Mouse (Mus musculus) lung, adult 18-20 months (tissue): ENCODE results near the gene Palld.

ENCODE experiments used
- DNase-seq, 2 experiments: peaks; one replicate each; pipeline ENCODE4 v3.0.0; 2022; ENCODE audit warnings: mixed read lengths in 2 of 2

Palld gene

DNA sequence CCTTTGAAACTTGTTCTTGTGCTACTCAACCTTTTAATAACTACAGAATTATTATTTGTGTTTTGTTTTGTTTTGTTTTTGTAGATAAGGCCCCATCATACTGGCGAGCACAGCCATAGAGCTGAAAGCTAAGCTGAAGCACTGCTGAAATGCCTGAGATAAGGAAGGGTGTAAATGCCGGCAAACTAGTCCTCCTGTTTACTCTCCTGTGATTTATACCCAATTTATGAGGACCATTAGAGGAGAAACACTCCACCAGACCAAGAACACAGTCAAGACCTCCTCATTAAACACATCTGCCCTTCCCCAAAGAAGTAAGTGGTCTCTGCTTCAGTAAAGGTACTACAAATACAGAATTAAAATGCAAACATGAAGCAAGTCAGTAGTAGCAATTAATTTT, 219.6 kb downstream of the Palld start:
- DNase-seq = no peak

DNA sequence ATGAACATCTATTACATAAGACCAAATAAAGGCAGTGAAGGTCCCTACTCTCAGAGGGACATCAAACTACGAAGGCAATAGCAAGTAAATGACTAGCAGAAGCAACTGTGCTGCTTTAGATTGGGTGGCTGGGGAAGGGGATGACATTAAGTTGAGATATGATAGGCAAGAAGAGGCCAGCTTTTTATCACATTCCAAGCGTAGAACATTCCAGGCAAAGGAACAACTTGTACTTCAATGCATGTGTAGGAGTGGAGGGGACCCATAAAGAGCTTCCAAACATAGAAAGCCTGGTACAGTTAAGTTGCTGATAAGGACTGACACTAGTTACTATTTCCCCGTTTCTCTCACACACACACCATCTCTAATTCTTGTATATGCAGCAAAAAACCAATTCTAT, 221.3 kb downstream of the Palld start:
- DNase-seq = no peak

DNA sequence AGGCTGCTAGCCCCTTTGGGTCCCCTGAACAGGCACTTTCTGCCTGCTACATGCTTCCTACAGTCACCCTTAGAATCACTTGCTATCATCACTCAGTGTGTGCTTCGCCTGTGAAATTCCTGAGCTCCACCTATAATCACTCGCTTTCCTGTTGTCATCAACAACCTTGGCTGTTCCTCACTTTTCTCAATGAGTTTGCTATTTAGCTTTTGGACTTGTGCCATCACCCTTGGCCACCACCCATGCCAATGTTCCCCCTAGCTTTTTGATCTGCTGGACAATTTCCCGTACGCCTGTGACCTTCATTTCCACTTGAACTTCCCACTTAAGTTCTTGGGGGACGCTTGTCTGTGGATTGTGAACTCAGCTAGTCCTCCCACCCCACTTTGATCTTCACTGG, 225.3 kb downstream of the Palld start:
- DNase-seq = no peak

DNA sequence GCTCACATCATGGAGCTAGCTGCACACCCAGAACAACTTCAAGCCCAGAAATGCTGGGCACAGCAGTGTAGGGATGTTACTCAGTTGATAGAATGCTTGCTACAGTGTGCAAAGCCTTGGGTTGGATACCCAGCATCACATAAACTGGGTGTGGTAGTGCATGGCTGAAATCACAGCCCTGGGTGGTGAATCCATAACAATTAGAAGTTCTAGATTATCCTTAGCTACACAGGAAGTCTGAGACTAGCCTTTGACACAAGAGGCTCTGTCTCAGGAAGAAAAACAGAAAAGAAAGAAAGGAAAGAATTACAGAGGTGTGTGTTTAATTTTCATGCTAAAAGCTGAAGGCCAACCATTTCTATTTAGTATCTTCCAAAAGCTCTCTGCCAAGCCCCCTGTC, 231.3 kb downstream of the Palld start:
- DNase-seq = no peak

DNA sequence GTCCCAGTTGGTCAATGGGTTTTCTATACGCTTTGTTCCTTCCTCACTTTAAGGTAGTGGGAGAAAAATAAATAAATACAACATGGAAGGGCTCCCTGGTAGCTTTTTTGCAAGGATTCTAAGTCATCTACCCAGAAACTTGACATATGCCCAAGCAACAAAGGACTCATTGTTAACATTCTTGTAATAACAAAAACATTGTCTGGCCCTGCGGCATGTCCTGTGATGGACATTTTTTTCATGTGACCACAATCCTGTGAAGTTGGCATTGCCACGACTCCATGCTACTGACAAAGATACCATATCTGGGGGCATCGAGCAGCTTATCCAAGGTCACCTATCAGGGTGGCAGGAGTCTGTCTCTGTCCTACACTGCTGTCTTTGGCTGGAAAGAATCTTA, 232.1 kb downstream of the Palld start:
- DNase-seq = no peak

DNA sequence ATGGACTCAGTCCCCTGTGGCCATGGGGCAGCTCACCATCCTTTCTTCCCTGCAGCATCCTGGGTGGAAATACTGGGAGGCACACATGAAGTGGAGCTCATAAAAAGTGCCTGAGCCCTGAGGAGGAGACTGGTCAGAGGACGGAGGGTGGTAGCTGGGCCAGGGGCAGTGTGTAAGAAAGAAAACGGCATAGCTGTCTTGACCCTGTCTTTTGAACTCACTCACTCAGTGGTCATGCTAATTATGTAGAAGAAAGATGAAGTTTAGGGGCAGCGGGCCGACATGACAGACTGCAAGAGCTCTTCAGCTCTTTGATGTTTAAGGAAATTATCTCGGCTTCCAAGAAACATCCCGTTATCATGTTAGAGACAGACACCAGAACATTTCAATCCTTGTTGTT, 235.6 kb downstream of the Palld start:
- DNase-seq = no peak

DNA sequence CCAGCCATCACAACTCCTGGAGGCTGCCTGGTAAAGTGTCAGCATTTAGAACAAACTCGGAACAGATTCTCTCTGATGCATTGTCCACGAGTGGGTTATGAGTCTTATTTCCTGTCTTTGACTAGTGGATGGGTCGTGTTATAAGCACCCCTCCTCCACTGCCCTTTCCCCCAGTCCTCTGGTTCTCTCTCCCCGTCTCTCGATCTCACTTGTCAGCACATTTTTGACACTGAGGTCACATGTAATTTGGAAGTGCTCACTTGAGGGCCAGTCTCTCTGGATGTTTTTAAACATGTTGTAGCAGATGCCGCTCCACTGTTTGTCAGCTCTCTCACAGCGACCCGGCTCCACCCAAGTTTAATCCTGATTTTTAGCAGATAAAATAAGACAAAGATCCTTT, 237.5 kb downstream of the Palld start:
- DNase-seq = peak; percentile 27 to 58

DNA sequence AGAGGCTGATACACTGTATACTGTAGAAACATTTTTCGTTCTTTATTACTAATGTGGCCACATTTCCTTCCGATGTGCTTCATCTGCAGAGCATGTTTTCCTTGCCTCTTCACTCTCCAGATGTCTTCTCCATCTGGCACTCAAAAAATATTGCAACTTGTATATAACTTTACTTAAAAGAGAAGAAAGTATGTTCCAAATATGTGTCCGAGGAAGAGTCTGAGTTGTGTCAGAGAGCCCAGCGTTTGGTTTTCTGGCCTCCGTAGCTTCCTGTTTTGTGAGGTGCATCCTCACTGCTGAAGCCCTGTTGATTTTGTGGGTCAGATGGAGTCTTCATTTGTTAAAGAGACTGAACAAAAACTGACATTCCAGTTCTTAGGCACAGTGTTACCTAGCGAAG, 238.3 kb downstream of the Palld start:
- no peak for DNase-seq

DNA sequence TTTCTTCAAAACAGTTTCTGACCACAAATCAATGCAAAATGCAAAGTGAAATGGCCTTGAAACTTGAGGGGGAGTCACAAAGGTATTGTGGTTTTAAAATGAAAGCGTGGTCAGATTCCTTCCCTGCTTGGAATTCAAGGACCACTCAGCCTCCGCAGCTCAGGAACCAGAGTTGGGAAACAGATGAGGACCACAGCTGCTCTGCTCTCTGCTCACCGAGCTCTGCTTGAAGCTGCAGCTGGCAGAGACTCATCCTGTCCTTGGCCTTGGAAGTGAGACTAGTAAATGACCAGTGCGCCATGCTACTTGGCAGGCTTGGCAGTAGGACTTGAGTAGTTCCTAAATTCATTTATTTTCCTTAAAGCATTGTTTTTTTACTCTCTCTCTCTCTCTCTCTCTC, 239.7 kb downstream of the Palld start:
- no peak for DNase-seq

DNA sequence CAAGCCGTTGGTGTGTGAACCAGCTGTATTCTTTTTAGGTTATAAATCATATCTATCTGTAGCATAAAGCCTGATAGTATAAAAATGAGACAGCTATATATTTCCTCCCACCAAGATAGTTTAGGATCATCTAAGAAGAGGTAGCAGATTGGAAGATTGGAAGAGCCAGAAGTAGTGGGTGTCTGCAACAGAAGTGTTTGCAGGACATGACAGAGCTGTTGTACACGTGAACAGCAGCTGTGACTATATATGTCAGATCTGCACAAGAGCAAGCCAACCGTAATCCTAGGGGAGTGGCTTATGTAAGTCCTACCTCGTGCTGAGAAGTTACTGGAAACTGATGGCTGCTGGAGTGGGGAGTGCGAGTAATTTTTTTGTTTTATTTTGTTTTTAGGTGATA, 240.9 kb downstream of the Palld start:
- DNase-seq = no peak

DNA sequence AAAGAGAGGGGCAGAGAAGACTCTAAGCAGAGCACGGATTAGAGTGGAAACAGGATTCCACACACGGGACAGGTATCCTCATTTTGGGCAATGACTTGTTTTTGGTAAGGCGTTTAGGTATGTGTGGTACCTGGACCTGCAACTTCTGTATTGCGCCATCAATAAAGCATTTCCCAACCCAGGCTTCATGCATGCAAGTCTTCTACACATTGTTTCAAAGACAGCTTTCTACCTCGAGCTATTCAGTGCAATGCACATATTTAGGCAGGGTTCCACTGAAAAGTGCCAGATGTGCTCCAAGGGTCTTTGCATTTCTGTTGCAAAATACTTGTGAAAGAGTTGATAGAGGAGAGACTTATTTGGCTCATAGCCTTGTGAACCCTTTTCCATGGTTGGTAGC, 241.5 kb downstream of the Palld start:
- DNase-seq = no peak

DNA sequence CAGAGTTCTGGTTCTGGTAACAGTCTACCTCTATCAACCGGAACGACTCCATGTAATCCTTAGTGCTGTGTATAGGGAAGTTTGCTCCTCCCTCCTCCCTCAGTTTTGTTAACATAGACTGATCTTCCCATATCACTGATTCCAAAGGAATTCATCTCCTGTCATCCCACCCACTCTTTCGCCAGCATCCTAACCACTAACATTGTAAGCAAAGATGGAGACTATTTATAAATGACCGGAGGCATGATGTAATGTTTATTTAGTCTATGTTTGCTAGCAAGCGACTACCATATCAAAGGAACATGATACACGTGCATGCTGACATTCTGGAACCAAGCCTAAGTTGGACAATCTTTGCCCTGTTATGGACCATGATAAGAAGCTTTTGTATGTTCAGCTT, 250.5 kb downstream of the Palld start:
- DNase-seq = peak in 1 of 2 experiments; percentile 15

DNA sequence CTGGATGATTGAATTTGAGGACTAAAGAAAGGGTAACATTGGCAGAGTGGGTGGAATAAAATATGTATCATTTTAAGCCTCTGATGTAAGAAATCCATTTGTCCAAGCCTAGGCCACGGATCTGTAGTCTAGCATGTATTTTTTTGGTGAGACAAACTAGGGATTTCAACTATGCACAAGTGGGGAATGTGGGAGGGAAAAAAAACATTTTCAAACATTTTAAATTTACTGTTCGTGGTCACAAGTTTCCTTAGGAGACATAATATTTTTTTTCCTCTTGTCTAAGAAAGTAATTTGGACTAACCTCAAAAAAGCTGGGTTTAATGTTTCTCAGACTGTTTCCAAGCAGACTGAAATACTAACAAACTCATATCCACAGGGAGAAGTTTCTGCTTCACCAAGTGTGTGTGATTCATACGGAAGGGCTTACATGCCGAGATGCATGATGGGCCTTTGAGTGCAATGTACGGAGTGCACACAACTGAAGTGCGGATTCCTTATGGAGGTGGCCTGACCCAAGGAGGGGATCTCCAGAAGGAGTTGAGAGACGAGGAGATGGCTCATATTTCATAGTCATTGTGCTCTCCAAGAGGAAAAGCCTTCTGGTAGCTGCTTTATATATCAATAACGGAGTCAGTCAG, 256.2 kb downstream of the Palld start:
- DNase-seq = no peak

DNA sequence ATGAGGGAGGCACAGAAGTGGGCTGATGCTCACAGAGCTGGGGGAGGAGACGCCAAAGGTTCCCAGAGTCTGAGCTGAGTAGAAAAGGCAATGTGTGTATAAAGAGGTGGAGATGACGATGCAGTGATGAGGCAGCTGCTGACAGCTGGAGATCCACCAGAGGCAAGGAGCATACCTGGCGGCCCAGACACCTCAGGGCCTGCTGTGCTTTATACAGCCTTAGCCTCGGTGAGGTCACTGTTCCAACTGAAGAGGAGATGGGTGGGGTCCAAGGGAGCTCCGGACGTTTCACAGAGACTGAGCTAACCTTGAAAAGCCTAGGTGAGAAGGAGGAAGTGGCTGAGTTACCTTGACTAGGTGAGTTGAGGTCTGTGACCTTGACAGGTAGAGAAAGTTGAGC, 256.8 kb downstream of the Palld start:
- DNase-seq = no peak

DNA sequence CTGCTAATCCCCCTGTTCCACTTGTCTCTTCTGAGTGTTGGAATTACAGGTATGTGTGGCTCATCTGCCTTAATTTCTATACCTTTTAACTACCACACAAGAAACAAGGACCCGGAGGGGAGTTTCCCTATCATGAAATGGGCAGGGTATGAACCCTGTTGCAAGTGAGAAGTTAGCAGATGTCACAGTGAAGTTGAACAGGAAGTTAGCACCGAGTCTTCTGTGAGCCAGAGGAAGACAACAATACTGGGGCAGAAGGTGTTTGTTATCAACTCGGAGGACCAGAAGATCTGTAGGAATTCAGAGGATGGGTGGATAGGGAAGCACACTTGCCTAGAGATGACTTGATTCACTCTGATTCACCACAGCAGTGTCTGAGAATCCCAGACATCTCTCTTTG, 259.3 kb downstream of the Palld start:
- DNase-seq = no peak

DNA sequence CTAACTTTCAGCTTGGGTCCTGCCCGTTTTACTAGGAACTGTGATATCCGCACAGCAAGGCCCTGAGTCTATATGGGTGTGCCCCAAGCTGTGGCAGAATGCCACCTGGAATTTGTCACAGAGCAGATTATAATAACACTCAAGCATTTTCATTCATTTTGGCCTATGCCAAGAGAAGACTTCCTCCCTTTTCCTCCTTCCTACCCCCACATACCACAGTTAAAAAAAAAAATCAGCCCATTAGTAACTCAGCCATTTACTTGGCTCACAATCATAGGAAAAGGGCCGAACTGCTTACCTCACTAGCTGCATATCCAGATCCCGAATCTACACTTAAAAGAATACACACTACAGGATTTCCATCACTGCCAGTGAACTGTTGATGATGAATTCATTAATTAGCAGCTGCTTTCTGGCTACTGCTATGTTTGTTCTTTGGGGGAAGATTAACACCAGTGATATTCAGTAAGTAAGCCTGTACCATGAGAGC, 260.1 kb downstream of the Palld start:
- peak; percentile 47 to 53 for DNase-seq

DNA sequence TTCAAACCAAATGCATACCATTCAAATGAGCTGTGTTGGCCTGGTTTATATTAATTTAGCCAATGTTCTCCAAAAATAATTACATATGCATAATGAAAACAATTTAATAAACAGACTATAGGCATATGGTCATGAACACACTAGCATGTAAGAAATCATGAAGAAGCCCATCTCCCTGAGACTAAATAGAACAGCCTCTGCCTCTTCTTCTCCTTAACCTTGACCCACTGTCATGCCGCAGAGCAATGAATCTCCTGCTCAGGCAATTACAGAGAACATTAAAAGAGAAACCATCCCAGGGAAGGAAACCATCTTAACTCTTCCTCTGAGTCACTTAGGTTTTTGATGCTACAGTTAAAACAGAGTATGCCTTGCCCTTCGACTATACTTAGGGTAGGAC, 262.9 kb downstream of the Palld start:
- no peak for DNase-seq

DNA sequence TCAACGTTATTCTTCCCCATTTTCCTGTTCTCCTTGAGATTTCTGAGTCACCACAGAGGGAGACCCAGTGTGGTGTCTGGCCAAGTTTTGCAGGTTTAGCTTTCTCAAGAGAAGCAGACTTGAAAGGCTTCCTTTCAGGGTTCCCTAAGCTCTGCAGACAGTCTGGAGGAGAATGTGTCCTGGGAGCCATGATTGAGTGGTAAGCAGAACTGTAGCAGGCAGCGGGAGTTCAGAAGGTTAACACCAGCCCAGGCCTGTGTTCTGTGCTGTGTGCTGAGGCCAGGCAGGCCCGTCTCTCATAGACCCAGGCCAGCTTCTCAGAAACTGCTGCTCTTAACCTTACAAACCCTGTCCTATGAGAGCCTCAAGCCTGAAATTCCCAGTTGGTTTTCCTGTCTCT, 263.5 kb downstream of the Palld start:
- DNase-seq = no peak

DNA sequence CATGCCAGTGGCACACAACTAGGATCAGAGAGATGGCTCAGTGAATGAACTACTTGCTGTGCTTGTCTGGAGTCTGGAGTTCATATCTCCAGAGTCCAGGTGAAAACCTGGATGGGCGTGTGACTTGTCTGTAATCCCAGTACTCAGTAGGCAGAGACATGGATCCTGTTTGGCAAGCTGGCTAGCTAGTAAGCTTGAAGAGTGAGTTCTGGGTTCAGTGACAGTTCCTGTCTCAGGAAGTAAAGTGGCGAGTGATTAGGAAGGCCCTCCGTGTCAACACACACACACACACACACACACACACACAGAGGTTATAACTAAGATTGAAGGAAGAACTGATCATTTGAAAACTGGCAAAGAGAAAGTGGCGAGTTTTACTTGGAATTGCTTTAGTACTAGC, 264.8 kb downstream of the Palld start:
- DNase-seq = no peak

DNA sequence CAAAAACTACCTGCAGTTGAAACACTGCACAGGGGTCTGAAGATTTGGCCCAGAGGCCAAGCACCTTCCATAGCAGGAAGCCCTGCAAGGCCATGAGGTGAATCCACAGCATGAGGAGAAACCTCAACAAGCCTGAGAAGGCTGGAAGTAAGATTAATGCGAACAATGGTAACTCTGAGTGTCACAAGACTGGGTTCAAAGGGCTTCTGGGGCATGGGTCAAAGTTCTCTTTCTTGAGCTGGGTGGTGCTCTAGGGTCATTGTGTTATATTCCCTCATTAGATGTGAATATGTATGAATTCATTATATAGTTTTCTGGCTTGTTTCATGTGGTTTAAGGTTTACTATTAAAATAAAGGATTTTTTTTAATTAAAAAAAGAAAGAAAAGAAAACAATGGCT, 267.7 kb downstream of the Palld start:
- DNase-seq = no peak

DNA sequence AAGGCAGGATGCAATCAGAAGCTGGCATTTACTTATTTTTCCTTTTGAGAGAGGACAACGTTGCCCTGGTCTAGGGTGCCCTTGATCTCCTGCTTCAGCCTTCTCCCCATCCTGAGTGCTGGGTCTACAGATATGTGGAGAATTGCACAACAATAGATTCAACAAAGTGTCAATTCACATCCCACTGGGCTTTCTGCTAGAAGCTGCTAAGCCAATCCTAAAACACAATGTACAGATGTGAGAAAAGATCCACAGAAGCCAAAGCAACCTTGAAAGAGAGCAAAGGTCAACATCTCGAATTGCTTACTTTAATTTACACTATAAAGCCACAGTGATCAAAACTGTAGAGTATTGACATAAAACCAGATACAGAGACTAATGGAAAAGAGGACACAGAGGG, 270.2 kb downstream of the Palld start:
- no peak for DNase-seq

DNA sequence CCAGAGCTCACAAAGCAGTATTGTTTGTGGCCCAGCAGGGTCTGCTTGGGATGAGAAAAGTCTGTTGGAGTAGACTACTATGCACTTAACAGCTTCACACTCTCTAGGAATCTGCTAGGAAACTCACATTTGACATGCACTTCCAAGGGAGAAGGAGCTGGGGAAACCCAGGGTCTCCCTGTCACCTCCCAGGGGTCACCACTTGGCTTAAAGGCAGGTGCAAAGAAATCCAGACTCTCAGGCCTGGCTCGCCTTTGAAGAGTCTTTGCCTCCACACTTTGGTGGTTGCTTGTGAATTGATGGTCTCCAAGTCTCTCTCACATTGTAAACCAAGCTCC, 272.9 kb downstream of the Palld start:
- DNase-seq = no peak

DNA sequence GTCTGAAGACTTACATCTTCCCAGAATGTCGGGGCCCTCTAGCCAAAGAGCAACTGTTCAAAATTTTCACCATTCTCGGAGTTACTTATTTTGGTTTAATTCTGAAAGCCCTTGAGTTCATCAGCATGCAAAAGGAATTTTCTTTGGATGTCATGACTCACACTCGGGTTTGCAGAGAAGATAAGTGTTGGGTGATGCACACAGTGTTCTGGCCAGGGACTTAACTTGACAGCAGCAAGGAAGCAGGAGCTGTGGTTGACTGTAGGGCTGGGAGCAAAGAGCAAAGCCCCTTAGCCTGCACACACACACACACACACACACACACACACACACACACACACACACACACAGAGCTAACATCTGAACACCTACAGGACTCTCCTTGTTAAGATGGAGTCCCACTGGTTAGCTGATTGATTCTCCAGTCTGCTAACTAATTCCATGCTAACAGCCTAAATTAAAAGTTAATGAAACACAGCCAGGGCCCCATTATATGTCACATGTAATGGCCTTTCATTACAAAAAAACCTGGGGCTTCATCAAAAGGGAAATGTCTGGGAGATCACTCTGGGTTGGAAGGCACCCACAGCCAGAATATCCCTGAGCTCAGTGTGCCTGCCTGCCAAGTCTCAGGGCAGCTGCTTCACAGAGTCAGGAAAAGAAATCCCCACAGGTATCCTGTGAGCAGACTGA, 273.4 kb downstream of the Palld start:
- no peak for DNase-seq

DNA sequence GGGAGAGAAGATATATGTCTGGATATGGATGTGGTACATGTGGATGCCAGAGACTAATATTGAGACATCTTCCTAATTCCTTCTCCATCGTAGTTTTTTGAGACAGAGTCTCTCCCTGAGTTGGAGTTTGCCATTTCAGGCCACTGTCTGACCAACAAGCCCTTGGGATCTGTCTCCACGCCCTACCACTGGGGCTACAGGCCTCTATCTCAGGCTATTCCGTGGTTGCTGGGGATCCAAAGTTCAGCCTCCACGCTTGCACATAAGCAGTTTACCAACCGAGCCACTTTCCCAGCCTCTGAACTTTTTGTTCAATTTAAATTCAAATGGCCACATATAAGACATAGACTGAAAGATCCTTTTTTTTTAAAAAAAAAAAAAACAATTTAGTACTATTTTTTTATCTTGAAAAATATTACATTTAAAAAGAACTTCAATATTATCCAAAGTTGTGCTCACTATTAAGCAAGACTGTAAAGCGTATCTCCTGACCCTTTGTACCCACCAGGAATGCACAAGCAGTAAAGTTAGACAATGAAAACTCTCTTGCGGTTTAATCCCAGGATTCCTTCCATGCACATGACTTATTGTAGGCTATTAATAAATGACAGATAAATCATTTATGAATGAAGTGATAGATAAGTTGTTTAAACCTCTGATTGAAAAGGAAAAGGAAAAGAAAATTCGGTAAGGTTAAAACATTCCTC, 276.1 kb downstream of the Palld start:
- DNase-seq = no peak
